Mouse (Mus musculus) hindbrain, embryonic 12.5 days (tissue): ENCODE data around the gene C2cd2. TPM values are rescaled to one million over a fixed set of nuclear protein-coding genes. Genes with fewer than 3 reads are reported as not detected.

Experiments
- ATAC-seq: fragments of 200-750 bp; cut with Nextera tagmentation; 2 replicates; pipeline ENCODE4 v1.8.0; 2017; ENCODE audit warnings: moderate TSS enrichment; ENCODE audit not compliant: low FRiP score
- H3K27ac ChIP-seq: fragments of 300-500 bp; sonication (generic); 2 replicates; pipeline ENCODE4 v1.5.1; 2016; ENCODE audit warnings: mild to moderate bottlenecking
- H3K27me3 ChIP-seq: fragments of 300-500 bp; sonication (generic); 2 replicates; pipeline ENCODE4 v1.6.1; 2016; ENCODE audit warnings: mild to moderate bottlenecking
- H3K36me3 ChIP-seq: fragments of 300-500 bp; sonication (generic); 2 replicates; pipeline ENCODE4 v1.6.1; 2016; ENCODE audit warnings: mild to moderate bottlenecking
- H3K4me1 ChIP-seq: fragments of 300-500 bp; sonication (generic); 2 replicates; pipeline ENCODE4 v1.6.1; 2016
- H3K4me2 ChIP-seq: fragments of 300-500 bp; sonication (generic); replicated peaks from 2 replicates; pipeline ENCODE4 v1.6.1; 2016; ENCODE audit warnings: mild to moderate bottlenecking
- H3K4me3 ChIP-seq: fragments of 300-500 bp; sonication (generic); 2 replicates; pipeline ENCODE4 v1.5.1; 2016; ENCODE audit warnings: mild to moderate bottlenecking
- H3K9ac ChIP-seq: fragments of 300-500 bp; sonication (generic); 2 replicates; pipeline ENCODE4 v1.6.1; 2016; ENCODE audit warnings: mild to moderate bottlenecking, moderate library complexity
- H3K9me3 ChIP-seq: fragments of 300-500 bp; sonication (generic); replicated peaks from 2 replicates; pipeline ENCODE4 v1.6.1; 2016; ENCODE audit warnings: mild to moderate bottlenecking
- WGBS: fragments of 180-500 bp; shearing (Covaris S2); methylation state at CpG from one replicate; pipeline ENCODE4 v1.1.7; 2016; 5-methylcytosine and 5-hydroxymethylcytosine counted together
- microRNA-seq: library from miRNA; unstranded; fragments of <30 nt; microRNA quantifications from one replicate; pipeline ENCODE4, GENCODE M21; 2017
- polyA plus RNA-seq: library from polyadenylated mRNA; unstranded; fragments of >200 nt; fragmentation: Nextera tagmentation; extraction: Ambion mirVana; gene quantifications from 2 replicates; pipeline ENCODE4 v1.2.1, GENCODE M21; 2016

C2cd2 gene
- polyA plus RNA-seq, 1 experiment from 2014 or later = 20.4 TPM

DNA sequence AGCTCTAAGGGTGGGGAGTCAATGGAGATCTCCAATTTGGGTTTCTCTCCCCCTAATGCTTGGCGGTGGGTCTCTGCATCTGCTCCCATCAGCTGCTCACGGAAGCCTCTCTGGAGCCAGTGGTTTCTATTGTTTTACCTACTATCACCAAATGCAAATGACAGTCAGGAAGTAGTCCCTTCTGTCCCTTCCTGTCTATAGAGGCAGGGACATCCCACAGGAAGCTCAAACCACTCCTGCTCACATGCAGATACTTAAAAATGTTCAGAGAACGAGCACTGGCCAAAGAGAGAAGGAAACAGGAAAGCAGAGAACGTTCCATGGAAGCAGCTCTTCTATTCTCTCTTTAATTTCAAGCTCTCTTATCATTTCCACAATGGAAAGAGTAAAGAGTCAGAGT lies 142.9 kb downstream of the C2cd2 start:
- Histone ChIP-seq H3K27me3 (no peaks in the 10 kb centered on the region), H3K36me3 (peaks cover 85% of the 10 kb centered on the region), H3K4me1 (no peaks in the 10 kb centered on the region), H3K9me3 (no peaks in the 10 kb centered on the region), H3K27ac (no peak overlapping the region), H3K9ac (no peak overlapping the region), H3K4me2 (no peak overlapping the region), H3K4me3 (no peak overlapping the region)
- 96% methylated on average over 4 of the region's 4 CpGs for WGBS
- no peak for ATAC-seq

DNA sequence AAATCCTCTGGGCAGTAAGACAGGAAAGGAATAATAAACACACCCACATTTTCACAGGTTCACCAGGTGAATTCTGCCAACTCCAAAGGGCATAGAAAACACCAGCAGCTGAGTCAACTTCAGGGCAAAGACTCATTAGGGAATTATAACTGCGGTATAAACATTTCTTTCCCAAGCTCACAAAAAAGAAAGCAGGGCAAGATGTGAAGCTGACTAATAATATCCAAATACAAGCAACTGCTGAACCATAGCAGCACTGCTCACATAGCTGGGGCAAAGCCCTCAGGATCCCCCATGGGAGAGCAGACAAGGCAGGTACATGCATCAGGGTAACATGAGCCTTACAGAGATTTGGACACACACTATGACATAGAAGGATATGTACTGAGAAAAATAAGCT lies 145.0 kb downstream of the C2cd2 start:
- Histone ChIP-seq H3K27me3 (no peaks in the 10 kb centered on the region), H3K36me3 (peaks cover 91% of the 10 kb centered on the region)
- 92% methylated on average over 1 of the region's 1 CpGs for WGBS

DNA sequence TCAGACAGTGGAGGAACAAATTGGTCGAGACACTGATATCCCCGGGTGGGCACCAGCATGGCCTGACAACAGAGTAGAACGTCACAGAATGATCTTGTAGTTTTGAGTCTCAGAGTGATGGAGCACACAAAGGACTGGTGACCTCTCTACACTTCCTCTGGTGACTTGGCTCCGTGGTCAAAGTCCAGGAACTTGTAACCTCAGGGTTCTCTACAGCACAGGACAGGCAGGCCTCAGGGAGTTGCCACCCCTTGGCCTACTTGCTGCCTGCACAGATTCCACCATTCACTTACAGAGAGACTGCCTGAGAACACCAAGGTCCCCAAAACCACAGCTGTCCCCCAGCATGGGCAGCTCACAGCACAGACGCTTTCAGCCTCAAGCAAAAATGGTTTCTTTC lies 147.1 kb downstream of the C2cd2 start:
- Histone ChIP-seq H3K27ac (no peak overlapping the region), H3K36me3 (peaks cover 95% of the 10 kb centered on the region), H3K4me3 (no peak overlapping the region), H3K27me3 (no peaks in the 10 kb centered on the region), H3K4me1 (no peaks in the 10 kb centered on the region), H3K9ac (no peak overlapping the region), H3K9me3 (no peaks in the 10 kb centered on the region), H3K4me2 (no peak overlapping the region)
- 86% methylated on average over 5 of the region's 5 CpGs for WGBS
- no peak for ATAC-seq

More for the DNA sequence above, 145.0 kb downstream of the C2cd2 start:
- H3K4me3 ChIP-seq = no peak overlapping the region
- H3K9ac ChIP-seq = no peak overlapping the region
- H3K4me1 ChIP-seq = no peaks in the 10 kb centered on the region
- no peak overlapping the region for H3K27ac ChIP-seq
- H3K4me2 ChIP-seq = no peak overlapping the region
- ATAC-seq = no peak
- H3K9me3 ChIP-seq = no peaks in the 10 kb centered on the region

DNA sequence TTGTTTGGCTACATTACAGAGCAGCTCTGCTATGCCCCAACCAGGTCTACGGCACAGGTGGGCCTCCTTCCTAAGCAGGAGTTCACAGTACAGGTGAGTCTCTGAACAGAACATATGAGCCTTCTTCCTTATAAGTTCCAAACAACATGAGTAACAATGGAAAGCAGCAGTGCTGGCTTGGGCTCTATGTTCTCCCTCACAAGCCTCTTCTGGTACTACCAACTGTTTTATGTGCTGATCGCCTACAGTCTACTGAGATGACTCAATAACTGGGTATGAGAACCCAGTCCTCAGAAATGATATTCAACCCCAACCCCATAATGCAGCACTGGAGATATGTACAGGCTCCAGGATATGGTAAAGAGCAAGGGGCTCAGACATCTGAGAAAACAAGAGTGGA lies 148.3 kb downstream of the C2cd2 start:
- no peak for ATAC-seq
- 96% methylated on average over 2 of the region's 2 CpGs for WGBS

DNA sequence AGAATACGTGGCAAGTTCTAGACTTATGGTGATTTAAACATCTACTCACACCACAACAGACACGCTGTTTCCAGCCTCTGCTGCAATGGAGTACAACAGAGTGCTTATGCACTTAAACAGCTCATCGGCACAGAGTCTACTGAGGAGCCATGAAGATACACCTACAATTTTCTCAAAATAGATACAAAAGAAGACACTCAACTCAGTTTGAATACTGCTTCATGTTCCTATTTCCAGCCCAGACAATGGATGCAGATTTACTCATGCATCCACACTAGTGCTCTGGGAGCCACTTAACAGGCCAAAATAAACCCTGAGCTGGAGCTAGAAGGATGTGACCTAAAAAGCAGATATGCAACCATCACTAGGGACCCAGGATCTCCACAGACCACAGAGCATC lies 153.5 kb downstream of the C2cd2 start:
- Histone ChIP-seq H3K4me3 (no peak overlapping the region), H3K4me1 (no peaks in the 10 kb centered on the region), H3K27me3 (no peaks in the 10 kb centered on the region), H3K36me3 (peaks cover 94% of the 10 kb centered on the region), H3K27ac (no peak overlapping the region), H3K9me3 (no peaks in the 10 kb centered on the region), H3K9ac (no peak overlapping the region), H3K4me2 (no peak overlapping the region)
- no peak for ATAC-seq
- 93% methylated on average over 3 of the region's 3 CpGs for WGBS

More for the DNA sequence above, 148.3 kb downstream of the C2cd2 start:
- Histone ChIP-seq H3K4me2 (no peak overlapping the region), H3K27me3 (no peaks in the 10 kb centered on the region), H3K9ac (no peak overlapping the region), H3K4me1 (no peaks in the 10 kb centered on the region), H3K36me3 (peaks cover 95% of the 10 kb centered on the region), H3K27ac (no peak overlapping the region), H3K9me3 (no peaks in the 10 kb centered on the region), H3K4me3 (no peak overlapping the region)

DNA sequence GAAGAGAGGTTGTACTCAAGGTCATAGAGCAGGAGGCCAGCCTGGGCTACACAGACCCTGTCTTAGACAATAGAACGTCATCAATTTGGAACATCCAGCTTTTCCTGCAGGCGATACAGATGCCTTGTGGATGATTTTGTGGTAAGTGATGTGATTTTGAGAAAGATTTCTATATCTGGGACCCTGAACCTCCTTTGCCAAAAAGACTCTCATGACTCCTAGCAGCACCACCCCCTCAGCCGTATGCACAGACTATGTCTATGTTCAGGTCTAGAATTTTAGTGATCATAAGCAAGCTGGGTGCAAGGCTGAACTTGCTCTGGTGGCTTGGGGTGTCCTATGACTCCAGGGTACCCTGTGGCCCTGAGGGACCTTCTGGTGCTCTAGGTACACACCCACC lies 156.8 kb downstream of the C2cd2 start:
- Histone ChIP-seq H3K4me3 (no peak overlapping the region), H3K4me1 (no peaks in the 10 kb centered on the region), H3K9me3 (no peaks in the 10 kb centered on the region), H3K9ac (no peak overlapping the region), H3K36me3 (peaks cover 79% of the 10 kb centered on the region), H3K27me3 (no peaks in the 10 kb centered on the region), H3K27ac (no peak overlapping the region), H3K4me2 (no peak overlapping the region)
- ATAC-seq = no peak
- WGBS = 93% methylated on average over 3 of the region's 3 CpGs

Small RNAs within 50 kb of the gene (microRNA-seq; reads per million reads assigned to microRNA genes)
- gene Mir6964 = not detected

Other genes starting within 250 kb of the C2cd2 start
- 2.2 and 2.8 TPM in 2 replicates for gene Ripk4, start 198.8 kb downstream of the C2cd2 start, polyA plus RNA-seq
- gene Prdm15, start 110.7 kb downstream of the C2cd2 start, polyA plus RNA-seq = 15.3 and 17.7 TPM in 2 replicates
- 15.1 and 16.5 TPM in 2 replicates for gene Zbtb21, start within 50 bp of the C2cd2 start, polyA plus RNA-seq
- gene B230307C23Rik, start 34.7 kb upstream of the C2cd2 start, polyA plus RNA-seq = 17.0 and 17.2 TPM in 2 replicates
- 20.1 and 20.3 TPM in 2 replicates for gene A630089N07Rik, start 119.9 kb upstream of the C2cd2 start, polyA plus RNA-seq